Mouse (Mus musculus) left cerebral cortex, adult 2 months (tissue): ENCODE measurements around the gene Ip6k1. TPM values are rescaled to one million over a fixed set of nuclear protein-coding genes. Genes with fewer than 3 reads are reported as not detected.
A peak's percentile ranks its signal among the peaks of the same experiment; 100 is the strongest.

Source experiments
- DNase-seq, 2 experiments: peaks; one replicate each; pipeline ENCODE4 v3.0.0; 2021 to 2022; ENCODE audit warnings: low spot score in 2 of 2, mixed read lengths in 1 of 2; ENCODE audit errors: extremely low spot score in 1 of 2
- H3K27ac ChIP-seq: fragments of 200-600 bp; 2 replicates; pipeline ENCODE4 v1.8.1; 2022
- H3K4me3 ChIP-seq: fragments of 200-600 bp; 2 replicates; pipeline ENCODE4 v1.8.1; 2022
- CTCF ChIP-seq: fragments of 200-600 bp; IDR thresholded peaks from 2 replicates; pipeline ENCODE4 v1.8.1; 2022; ENCODE audit warnings: antibody characterized with exemption, mild to moderate bottlenecking, moderate library complexity
- intact Hi-C: fragments of 180-260 bp; cut with DNase I; formaldehyde crosslinking; loops from one replicate; pipeline ENCODE4 v1.15.1; 2025
- microRNA-seq, 2 experiments: library from miRNA; unstranded; fragments of <30 nt; microRNA quantifications; one replicate each; pipeline ENCODE4 v1.2.0; 2021
- total RNA-seq, 2 experiments: library from RNA; stranded (reverse); gene quantifications; 2 replicates each; pipeline ENCODE4 v1.2.3; 2021

The Ip6k1 gene
- total RNA-seq, 2 experiments from 2014 or later: 205 to 207 TPM

- peak; percentile 13 for TF ChIP-seq CTCF
- intact Hi-C loops: no loop called here
- Histone ChIP-seq H3K4me3 (peak within 1 kb of the TSS; percentile 53), H3K27ac (peak within 1 kb of the TSS; percentile 74)
- DNase-seq: peak; percentile 83 to 87
Observed at GRCm38 (mm10) chr9:108094184-108094941, 92.1 kb downstream of the Ip6k1 start, which contains the start of gene Apeh. Gene Apeh (minus strand): TSS chr9:108094606.

DNA sequence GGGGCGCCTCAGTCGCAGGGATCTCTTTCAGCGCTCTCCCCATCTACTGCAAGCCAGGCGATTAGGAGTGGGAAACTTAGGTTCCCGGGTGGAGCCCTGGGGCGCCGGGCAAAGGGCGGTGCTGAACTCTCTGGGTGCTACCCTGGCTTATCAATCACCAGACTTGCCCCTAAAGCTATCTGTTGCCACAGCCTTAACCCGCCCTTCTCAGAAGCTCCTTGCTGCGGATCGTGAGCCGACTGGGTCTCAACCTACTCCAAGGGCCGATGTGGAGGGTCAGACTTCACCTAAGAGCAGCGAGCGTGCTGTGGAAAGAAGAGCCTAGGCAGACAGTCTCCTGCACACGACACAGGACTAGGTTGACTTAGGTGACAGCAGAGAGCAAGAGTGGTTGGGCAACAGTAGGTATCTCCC, 92.7 kb downstream of the Ip6k1 start:
- intact Hi-C loops: loop anchor here (1.0 kb wide), 2 partner anchors 106 to 189 kb away; no protein-coding TSS in a partner anchor
- DNase-seq: no peak
- TF ChIP-seq CTCF: no peak
- Histone ChIP-seq H3K4me3 (peak overlapping the region; percentile 53), H3K27ac (peak overlapping the region; percentile 74)

- peak overlapping the region; percentile 53 for H3K4me3 ChIP-seq
- H3K27ac ChIP-seq: peak overlapping the region; percentile 74; the same call in 1 of the 2 replicates
- DNase-seq: no peak
- TF ChIP-seq CTCF: peak; percentile 69
- intact Hi-C loops: loop anchor here (1.0 kb wide), 2 partner anchors 106 to 189 kb away; no protein-coding TSS in a partner anchor
Observed at GRCm38 (mm10) chr9:108095518-108095917, 93.2 kb downstream of the Ip6k1 start.

GRCm38 (mm10) chr9:108095949-108096712, 93.8 kb downstream of the Ip6k1 start:
- intact Hi-C loops: loop anchor here (1.0 kb wide), 2 partner anchors 105 to 188 kb away; no protein-coding TSS in a partner anchor
- TF ChIP-seq CTCF: no peak
- no peak for DNase-seq
- Histone ChIP-seq H3K4me3 (no peak overlapping the region), H3K27ac (no peak overlapping the region)

Small RNA genes lying within 50 kb of the gene (microRNA-seq; reads per million reads assigned to microRNA genes)
- gene Mir7088: 0 reads per million in 2 experiments

Other genes with a start within 250 kb of the Ip6k1 start
- 100 to 1,000 TPM; 146 to 147 TPM for gene Rbm5, start 231.5 kb upstream of the Ip6k1 start, total RNA-seq
- 10 to 100 TPM; 66.5 to 68.4 TPM for gene Rbm6, start 129.3 kb upstream of the Ip6k1 start, total RNA-seq
- 10 to 100 TPM; 24.3 to 26.7 TPM for gene Mon1a, start 114.3 kb upstream of the Ip6k1 start, total RNA-seq
- under 1 TPM; 0.68 to 0.91 TPM for gene Mst1r, start 95.6 kb upstream of the Ip6k1 start, total RNA-seq
- not detected for gene Actl11, start 74.0 kb upstream of the Ip6k1 start, total RNA-seq
- 100 to 1,000 TPM; 330 to 356 TPM for gene Camkv, start 66.8 kb upstream of the Ip6k1 start, total RNA-seq
- gene Traip, start 52.4 kb upstream of the Ip6k1 start, total RNA-seq: 10 to 100 TPM in 1 of 2 experiments, 1 to 10 TPM in 1; 9.5 to 10.9 TPM
- gene Uba7, start 27.0 kb upstream of the Ip6k1 start, total RNA-seq: 1 to 10 TPM; 2.6 to 3.8 TPM
- under 1 TPM; 0.28 to 0.66 TPM for gene Gm20661, start 19.4 kb upstream of the Ip6k1 start, total RNA-seq
- 1 to 10 TPM; 2.8 to 4.0 TPM for gene Inka1, start 16.6 kb upstream of the Ip6k1 start, total RNA-seq
- 1 to 10 TPM; 1.3 to 2.3 TPM for gene Cdhr4, start 10.0 kb upstream of the Ip6k1 start, total RNA-seq
- 1 to 10 TPM; 1.2 to 2.4 TPM for gene Gm20662, start 6.2 kb upstream of the Ip6k1 start, total RNA-seq
- 10 to 100 TPM; 16.5 to 17.4 TPM for gene Gmppb, start 46.7 kb downstream of the Ip6k1 start, total RNA-seq
- gene Amigo3, start 50.7 kb downstream of the Ip6k1 start, total RNA-seq: 1 to 10 TPM; 1.9 to 2.1 TPM
- not detected for gene Mst1, start 77.9 kb downstream of the Ip6k1 start, total RNA-seq
- 100 to 1,000 TPM; 107 to 108 TPM for gene Rnf123, start 80.8 kb downstream of the Ip6k1 start, total RNA-seq
- 10 to 100 TPM; 31.0 to 31.8 TPM for gene Apeh, start 92.1 kb downstream of the Ip6k1 start, total RNA-seq
- 100 to 1,000 TPM; 300 to 320 TPM for gene Bsn, start 187.9 kb downstream of the Ip6k1 start, total RNA-seq